Mouse (Mus musculus) neural tube, embryonic 11.5 days (tissue): ENCODE measurements at regions not wholly inside any gene's neighbourhood (a gene's known extent, or its start where the extent isn't known, plus 50 kb on each side); places are given as distances from the start of the nearest gene placed in this dataset.

Source experiments
- ATAC-seq: fragments of 200-750 bp; cut with Nextera tagmentation; 2 replicates; pipeline ENCODE4 v1.8.0; 2017; ENCODE audit warnings: moderate number of reproducible peaks, mild to moderate bottlenecking, moderate TSS enrichment, moderate library complexity; ENCODE audit not compliant: insufficient read depth, low FRiP score, low TSS enrichment
- DNase-seq: peaks from one replicate; pipeline ENCODE4 v3.0.0-alpha.2; 2015; ENCODE audit warnings: low spot score
- H3K27ac ChIP-seq: fragments of 300-500 bp; sonication (generic); 2 replicates; pipeline ENCODE4 v1.5.1; 2014; ENCODE audit warnings: low read depth, mild to moderate bottlenecking, low read length
- H3K27me3 ChIP-seq: fragments of 300-500 bp; sonication (generic); 2 replicates; pipeline ENCODE4 v1.6.1; 2014; ENCODE audit warnings: mild to moderate bottlenecking, low read length, mixed read lengths; ENCODE audit not compliant: control insufficient read depth, insufficient read depth
- H3K36me3 ChIP-seq: fragments of 300-500 bp; sonication (generic); 2 replicates; pipeline ENCODE4 v1.6.1; 2014; ENCODE audit warnings: mild to moderate bottlenecking, low read length, moderate library complexity, mixed read lengths; ENCODE audit not compliant: control insufficient read depth, insufficient read depth
- H3K4me1 ChIP-seq: fragments of 300-500 bp; sonication (generic); 2 replicates; pipeline ENCODE4 v1.6.1; 2014; ENCODE audit warnings: low read length, mixed read lengths; ENCODE audit not compliant: control insufficient read depth, insufficient read depth
- H3K4me2 ChIP-seq: fragments of 300-500 bp; sonication (generic); 2 replicates; pipeline ENCODE4 v1.6.1; 2014; ENCODE audit warnings: low read depth, mild to moderate bottlenecking, moderate library complexity
- H3K4me3 ChIP-seq: fragments of 300-500 bp; sonication (generic); 2 replicates; pipeline ENCODE4 v1.5.1; 2014; ENCODE audit warnings: low read depth, low read length
- H3K9ac ChIP-seq: fragments of 300-500 bp; sonication (generic); 2 replicates; pipeline ENCODE4 v1.6.1; 2014; ENCODE audit warnings: mild to moderate bottlenecking, low read length
- H3K9me3 ChIP-seq: fragments of 300-500 bp; sonication (generic); 2 replicates; pipeline ENCODE4 v1.6.1; 2016; ENCODE audit warnings: low read length; ENCODE audit not compliant: control insufficient read depth
- WGBS: fragments of 180-500 bp; shearing (Covaris S2); extraction: QIAGEN DNeasy Blood & Tissue Kit; methylation state at CpG from one replicate; pipeline ENCODE4 v1.1.7; 2014; 5-methylcytosine and 5-hydroxymethylcytosine counted together

GRCm38 (mm10) chr9:30573294-30573693, 146.4 kb downstream of the Snx19 start:
- Histone ChIP-seq H3K27me3 (no peaks in the 10 kb centered on the region), H3K4me1 (no peaks in the 10 kb centered on the region), H3K9me3 (no peaks in the 10 kb centered on the region), H3K4me2 (no peak overlapping the region), H3K9ac (no peak overlapping the region), H3K4me3 (no peak overlapping the region), H3K27ac (no peak overlapping the region), H3K36me3 (no peaks in the 10 kb centered on the region)
- ATAC-seq: no peak
- DNase-seq: no peak
- WGBS: 30% methylated on average over 1 of the region's 1 CpGs

GRCm38 (mm10) chr9:30571014-30571413, 144.1 kb downstream of the Snx19 start:
- DNase-seq: no peak
- WGBS: 49% methylated on average over 2 of the region's 2 CpGs
- H3K27me3 ChIP-seq: no peaks in the 10 kb centered on the region

GRCm38 (mm10) chr9:30564765-30565680, 138.1 kb downstream of the Snx19 start:
- Histone ChIP-seq H3K9me3 (no peaks in the 10 kb centered on the region), H3K9ac (no peak overlapping the region), H3K4me1 (no peaks in the 10 kb centered on the region), H3K4me2 (no peak overlapping the region), H3K36me3 (no peaks in the 10 kb centered on the region), H3K27ac (no peak overlapping the region), H3K4me3 (no peak overlapping the region), H3K27me3 (no peaks in the 10 kb centered on the region)
- ATAC-seq (no peak), DNase-seq (no peak)
- 86% methylated on average over 3 of the region's 3 CpGs for WGBS

More at GRCm38 (mm10) chr9:30571014-30571413, 144.1 kb downstream of the Snx19 start:
- no peaks in the 10 kb centered on the region for H3K36me3 ChIP-seq
- no peak overlapping the region for H3K9ac ChIP-seq
- H3K4me1 ChIP-seq: no peaks in the 10 kb centered on the region
- no peaks in the 10 kb centered on the region for H3K9me3 ChIP-seq
- H3K4me3 ChIP-seq: no peak overlapping the region
- ATAC-seq: no peak
- no peak overlapping the region for H3K27ac ChIP-seq
- no peak overlapping the region for H3K4me2 ChIP-seq

- H3K4me2 ChIP-seq: no peak overlapping the region
- H3K27ac ChIP-seq: no peak overlapping the region
- no peak for DNase-seq
- H3K36me3 ChIP-seq: no peaks in the 10 kb centered on the region
- H3K9me3 ChIP-seq: no peaks in the 10 kb centered on the region
- H3K4me3 ChIP-seq: no peak overlapping the region
- 84% methylated on average over 5 of the region's 5 CpGs for WGBS
- no peaks in the 10 kb centered on the region for H3K4me1 ChIP-seq
- H3K9ac ChIP-seq: no peak overlapping the region
- no peak for ATAC-seq
- no peaks in the 10 kb centered on the region for H3K27me3 ChIP-seq
These were observed 136.5 kb downstream of the Snx19 start for GRCm38 (mm10) chr9:30563399-30563798.

GRCm38 (mm10) chr9:30554908-30555307, 128.0 kb downstream of the Snx19 start:
- Histone ChIP-seq H3K9ac (no peak overlapping the region), H3K27me3 (no peaks in the 10 kb centered on the region), H3K36me3 (no peaks in the 10 kb centered on the region), H3K9me3 (no peaks in the 10 kb centered on the region), H3K4me1 (no peaks in the 10 kb centered on the region), H3K4me2 (no peak overlapping the region), H3K27ac (no peak overlapping the region), H3K4me3 (no peak overlapping the region)
- no peak for ATAC-seq
- WGBS: 82% methylated on average over 2 of the region's 2 CpGs
- no peak for DNase-seq

- H3K27ac ChIP-seq: no peak overlapping the region
- no peaks in the 10 kb centered on the region for H3K4me1 ChIP-seq
- H3K9ac ChIP-seq: no peak overlapping the region
- ATAC-seq (no peak), DNase-seq (no peak)
- 89% methylated on average over 8 of the region's 8 CpGs for WGBS
- no peak overlapping the region for H3K4me2 ChIP-seq
- H3K36me3 ChIP-seq: no peaks in the 10 kb centered on the region
- no peaks in the 10 kb centered on the region for H3K9me3 ChIP-seq
- no peak overlapping the region for H3K4me3 ChIP-seq
- no peaks in the 10 kb centered on the region for H3K27me3 ChIP-seq
These were observed 125.8 kb downstream of the Snx19 start for GRCm38 (mm10) chr9:30552721-30553120.

GRCm38 (mm10) chr9:30549892-30550515, 123.1 kb downstream of the Snx19 start:
- Histone ChIP-seq H3K27me3 (no peaks in the 10 kb centered on the region), H3K9ac (no peak overlapping the region), H3K4me2 (no peak overlapping the region), H3K36me3 (no peaks in the 10 kb centered on the region), H3K4me3 (no peak overlapping the region), H3K4me1 (no peaks in the 10 kb centered on the region), H3K9me3 (no peaks in the 10 kb centered on the region), H3K27ac (no peak overlapping the region)
- ATAC-seq (no peak), DNase-seq (no peak)
- WGBS: 86% methylated on average over 5 of the region's 5 CpGs

- no peak for DNase-seq
- Histone ChIP-seq H3K27me3 (no peaks in the 10 kb centered on the region), H3K27ac (no peak overlapping the region), H3K4me1 (no peaks in the 10 kb centered on the region), H3K4me2 (no peak overlapping the region), H3K36me3 (no peaks in the 10 kb centered on the region), H3K9ac (no peak overlapping the region), H3K9me3 (no peaks in the 10 kb centered on the region), H3K4me3 (no peak overlapping the region)
- no peak for ATAC-seq
- WGBS: 86% methylated on average over 6 of the region's 6 CpGs
These were observed 113.0 kb downstream of the Snx19 start for GRCm38 (mm10) chr9:30539858-30540257.
